Mouse (Mus musculus) E14TG2a.4 (cell line): ENCODE measurements around the gene Med25.

Source experiments
- CTCF ChIP-seq: conservative IDR thresholded peaks from 2 replicates; pipeline ENCODE4 v1.5.1; 2014; ENCODE audit warnings: low read length
- POU5F1 ChIP-seq: IDR thresholded peaks from 2 replicates; pipeline ENCODE4 v1.6.1; 2014; ENCODE audit warnings: low read length, borderline replicate concordance

- TF ChIP-seq CTCF (no peak), POU5F1 (no peak)
Measured at GRCm38 (mm10) chr7:44841825-44842463, 50.6 kb downstream of the Med25 start.
